Mouse (Mus musculus) kidney, adult 2 months (tissue): ENCODE data around the gene Tsx.

Source experiments
- CTCF ChIP-seq: fragments of 200-500 bp; conservative IDR thresholded peaks from 2 replicates; pipeline ENCODE4 v1.5.1; 2011; ENCODE audit warnings: low read depth, mild to moderate bottlenecking, control low read depth, low read length, moderate library complexity, mixed read lengths; ENCODE audit not compliant: insufficient read depth, insufficient read length
- POLR2A ChIP-seq: fragments of 200-500 bp; IDR thresholded peaks from one replicate; pipeline ENCODE4 v1.6.1; 2011; ENCODE audit warnings: low read depth, low read length, control low read depth

DNA sequence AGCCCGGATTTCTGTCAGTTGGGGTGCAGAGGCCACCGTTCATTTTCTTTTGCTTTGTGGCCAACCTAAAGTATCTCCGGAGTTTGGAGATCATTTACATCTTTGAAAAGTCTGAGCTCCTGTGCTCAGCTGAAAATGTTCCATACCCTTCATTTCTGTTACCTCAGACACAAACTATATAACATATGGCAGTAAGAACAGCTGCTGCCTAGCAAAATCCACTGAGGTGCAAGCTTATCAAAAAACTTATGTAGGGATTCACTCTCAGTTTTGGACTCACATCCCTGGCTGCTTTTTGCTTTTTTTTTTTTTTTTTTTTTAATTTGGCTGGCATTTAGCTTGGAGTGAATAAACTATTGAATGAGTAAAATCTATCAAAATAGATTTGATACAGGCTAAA, 26.1 kb upstream of the Tsx start:
- TF ChIP-seq CTCF (no peak), POLR2A (no peak)
